Mouse (Mus musculus): ENCODE measurements around the gene Rab34. TPM values are rescaled to one million over a fixed set of nuclear protein-coding genes. Genes with fewer than 3 reads are reported as not detected.

Rab34 gene
- total RNA-seq (2021), result 10 to 100 TPM; 32.6 to 34.5 TPM
- long read RNA-seq, experiment 1, transcript Rab34-203 (10 exons, 1,685 nt), result major isoform, 21 of 59 reads
- long read RNA-seq, experiment 1, partial matches to known transcripts, result 21 of 59 reads
- long read RNA-seq, experiment 1, other reads (novel, unspliced or antisense), result 13 of 59 reads
- long read RNA-seq, experiment 2, transcript Rab34-203 (10 exons, 1,685 nt), result major isoform, 23 of 62 reads
- long read RNA-seq, experiment 2, partial matches to known transcripts, result 21 of 62 reads
- long read RNA-seq, experiment 2, other reads (novel, unspliced or antisense), result 13 of 62 reads

- DNase-seq (ENCODE audit: low spot score in 2 of 2), result peak; percentile 75 to 82
- intact Hi-C loops (cut with DNase I), result no loop called here
These were observed at the start of gene Rab34 for GRCm38 (mm10) chr11:78188331-78189233. Rab34 (plus strand) TSS chr11:78188430.

- no peak for DNase-seq (ENCODE audit: low spot score in 2 of 2)
- intact Hi-C loops (cut with DNase I), result no loop called here
These were observed 47.6 kb upstream of the Rab34 start for GRCm38 (mm10) chr11:78140665-78141064.

- intact Hi-C loops (cut with DNase I), result no loop called here
- DNase-seq (ENCODE audit: low spot score in 2 of 2), result no peak
These were observed 44.7 kb upstream of the Rab34 start for GRCm38 (mm10) chr11:78143520-78143919.

GRCm38 (mm10) chr11:78146168-78146567 lies 42.1 kb upstream of the Rab34 start:
- DNase-seq (ENCODE audit: low spot score in 2 of 2), result no peak
- intact Hi-C loops (cut with DNase I), result loop anchor here (5.0 kb wide), 1 partner anchor 49 kb away; no protein-coding TSS in a partner anchor

- DNase-seq (ENCODE audit: low spot score in 2 of 2), result no peak
- intact Hi-C loops (cut with DNase I), result loop anchor here (5.0 kb wide), 1 partner anchor 50 kb away; no protein-coding TSS in a partner anchor
These were observed 41.3 kb upstream of the Rab34 start for GRCm38 (mm10) chr11:78146707-78147543.

- intact Hi-C loops (cut with DNase I), result loop anchor here (5.0 kb wide), 1 partner anchor 69 kb away; the partner anchor contains the start of gene Eral1
- no peak for DNase-seq (ENCODE audit: low spot score in 2 of 2)
These were observed 37.1 kb upstream of the Rab34 start for GRCm38 (mm10) chr11:78151161-78151560.

- intact Hi-C loops (cut with DNase I), result loop anchor here (5.0 kb wide), 1 partner anchor 70 kb away; the partner anchor contains the start of gene Eral1
- peak; percentile 86 to 92 for DNase-seq (ENCODE audit: low spot score in 2 of 2)
These were observed 35.7 kb upstream of the Rab34 start for GRCm38 (mm10) chr11:78152299-78153231.

GRCm38 (mm10) chr11:78153778-78154177 lies 34.5 kb upstream of the Rab34 start:
- no peak for DNase-seq (ENCODE audit: low spot score in 2 of 2)
- intact Hi-C loops (cut with DNase I), result loop anchor here (5.0 kb wide), 1 partner anchor 71 kb away; the partner anchor contains the start of gene Eral1

- no peak for DNase-seq (ENCODE audit: low spot score in 2 of 2)
- intact Hi-C loops (cut with DNase I), result no loop called here
These were observed 32.6 kb upstream of the Rab34 start for GRCm38 (mm10) chr11:78155674-78156073.

GRCm38 (mm10) chr11:78156156-78156699 lies 32.0 kb upstream of the Rab34 start:
- no peak for DNase-seq (ENCODE audit: low spot score in 2 of 2)
- intact Hi-C loops (cut with DNase I), result no loop called here

GRCm38 (mm10) chr11:78159096-78159495 lies 29.1 kb upstream of the Rab34 start:
- DNase-seq (ENCODE audit: low spot score in 2 of 2), result peak; percentile 85 to 94
- intact Hi-C loops (cut with DNase I), result no loop called here

GRCm38 (mm10) chr11:78159557-78159956 lies 28.7 kb upstream of the Rab34 start:
- DNase-seq (ENCODE audit: low spot score in 2 of 2), result no peak
- intact Hi-C loops (cut with DNase I), result no loop called here

- intact Hi-C loops (cut with DNase I), result no loop called here
- no peak for DNase-seq (ENCODE audit: low spot score in 2 of 2)
These were observed 28.1 kb upstream of the Rab34 start for GRCm38 (mm10) chr11:78160171-78160570.

GRCm38 (mm10) chr11:78160675-78161074 lies 27.6 kb upstream of the Rab34 start:
- DNase-seq (ENCODE audit: low spot score in 2 of 2), result no peak
- intact Hi-C loops (cut with DNase I), result no loop called here

- intact Hi-C loops (cut with DNase I), result no loop called here
- DNase-seq (ENCODE audit: low spot score in 2 of 2), result no peak
These were observed 27.1 kb upstream of the Rab34 start for GRCm38 (mm10) chr11:78161169-78161568.

- DNase-seq (ENCODE audit: low spot score in 2 of 2), result peak in 1 of 2 experiments; percentile 40
- intact Hi-C loops (cut with DNase I), result no loop called here
These were observed 26.3 kb upstream of the Rab34 start for GRCm38 (mm10) chr11:78161968-78162367.

- intact Hi-C loops (cut with DNase I), result no loop called here
- peak; percentile 64 to 86 for DNase-seq (ENCODE audit: low spot score in 2 of 2)
These were observed 25.7 kb upstream of the Rab34 start for GRCm38 (mm10) chr11:78162504-78162903.

GRCm38 (mm10) chr11:78163045-78163444 lies 25.2 kb upstream of the Rab34 start:
- intact Hi-C loops (cut with DNase I), result no loop called here
- DNase-seq (ENCODE audit: low spot score in 2 of 2), result no peak
